Mouse (Mus musculus): ENCODE data around the gene Emg1. TPM values are rescaled to one million over a fixed set of nuclear protein-coding genes. Genes with fewer than 3 reads are reported as not detected.
A peak's percentile ranks its signal among the peaks of the same experiment; 100 is the strongest.

Emg1 gene
- polyA plus RNA-seq, 1 experiment from 2014 or later: 131 TPM

DNA sequence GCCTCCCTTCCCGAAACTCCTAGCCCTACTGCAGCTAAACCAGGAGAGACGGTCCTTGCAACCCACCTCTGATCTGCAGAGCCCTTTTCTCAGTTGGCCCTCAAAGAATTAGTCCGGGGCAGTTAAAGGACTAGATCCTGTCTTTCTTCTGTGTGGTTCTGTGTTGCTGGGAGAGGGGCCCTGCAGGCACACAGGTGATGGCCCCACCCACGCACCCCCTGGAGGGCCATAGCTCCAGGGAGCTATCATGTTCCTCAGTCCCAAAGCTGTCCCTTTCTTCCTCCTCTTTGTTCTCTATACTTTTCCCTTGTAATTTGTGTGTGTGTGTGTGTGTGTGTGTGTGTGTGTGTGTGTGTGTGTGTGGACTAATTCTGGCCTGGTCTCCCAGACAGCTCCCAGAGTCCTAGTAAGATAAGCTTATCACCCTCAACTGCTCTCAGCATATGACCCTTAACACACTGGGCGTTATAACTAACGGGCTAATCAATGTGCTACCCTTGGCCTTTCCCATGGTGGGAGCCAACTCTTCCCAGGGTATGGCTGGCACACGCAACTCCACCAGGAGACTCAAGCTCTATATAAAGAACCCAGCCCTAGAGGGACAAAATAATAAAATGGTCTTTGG is 7.5 kb upstream of the Emg1 start:
- H3K4me1 ChIP-seq: peaks cover 3% of the 10 kb centered on the region; the same call in 1 of the 2 replicates
- H3K9me3 ChIP-seq (replicated peaks): no peaks in the 10 kb centered on the region
- WGBS: 69% methylated on average over 7 of the region's 7 CpGs
- H3K9ac ChIP-seq: peak overlapping the region; percentile 27; the same call in 1 of the 2 replicates
- H3K36me3 ChIP-seq: peaks cover 34% of the 10 kb centered on the region
- 0 out of 2 replicates have a peak overlapping the region, but pooled peaks have one; percentile 8 for H3K4me2 ChIP-seq (replicated peaks)
- ATAC-seq (ENCODE audit: low FRiP score): no peak
- H3K27ac ChIP-seq: no peak overlapping the region
- no peak overlapping the region for H3K4me3 ChIP-seq
- no peaks in the 10 kb centered on the region for H3K27me3 ChIP-seq

GRCm38 (mm10) chr6:124718703-124719102 is 6.7 kb upstream of the Emg1 start:
- Histone ChIP-seq H3K9me3 (replicated peaks) (no peaks in the 10 kb centered on the region), H3K4me1 (peaks cover 7% of the 10 kb centered on the region), H3K4me3 (peak overlapping the region; percentile 15; the same call in 1 of the 2 replicates), H3K9ac (0 out of 2 replicates have a peak overlapping the region, but pooled peaks have one; percentile 27), H3K27me3 (no peaks in the 10 kb centered on the region), H3K4me2 (replicated peaks) (0 out of 2 replicates have a peak overlapping the region, but pooled peaks have one; percentile 8), H3K27ac (no peak overlapping the region), H3K36me3 (peaks cover 42% of the 10 kb centered on the region)
- ATAC-seq (ENCODE audit: low FRiP score): no peak
- WGBS: 61% methylated on average over 13 of the region's 16 CpGs

DNA sequence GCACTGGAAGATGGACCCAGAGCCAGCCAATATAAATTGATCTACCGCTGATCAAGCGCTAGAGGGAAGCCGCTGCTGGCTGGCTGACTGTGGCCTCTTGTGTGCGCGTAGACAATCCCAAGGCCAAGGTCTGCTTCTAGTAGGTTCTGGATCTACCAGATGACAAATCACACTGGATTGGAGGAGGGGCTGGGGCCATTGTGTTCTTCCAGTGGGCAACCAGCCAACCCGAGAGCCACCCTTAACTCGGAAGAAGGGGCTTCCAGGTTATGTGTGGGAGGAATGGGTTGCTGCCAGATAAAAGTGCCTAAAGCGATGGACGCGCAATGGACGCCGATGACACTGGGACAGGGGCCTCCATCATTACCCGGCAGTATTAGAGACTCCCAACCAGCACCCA is 6.0 kb upstream of the Emg1 start:
- Histone ChIP-seq H3K4me3 (peak overlapping the region; percentile 15), H3K4me1 (peaks cover 14% of the 10 kb centered on the region), H3K4me2 (replicated peaks) (no peak overlapping the region), H3K27me3 (no peaks in the 10 kb centered on the region), H3K9ac (no peak overlapping the region), H3K36me3 (peaks cover 42% of the 10 kb centered on the region), H3K27ac (no peak overlapping the region), H3K9me3 (replicated peaks) (no peaks in the 10 kb centered on the region)
- 79% methylated on average over 13 of the region's 13 CpGs for WGBS
- ATAC-seq (ENCODE audit: low FRiP score): no peak

DNA sequence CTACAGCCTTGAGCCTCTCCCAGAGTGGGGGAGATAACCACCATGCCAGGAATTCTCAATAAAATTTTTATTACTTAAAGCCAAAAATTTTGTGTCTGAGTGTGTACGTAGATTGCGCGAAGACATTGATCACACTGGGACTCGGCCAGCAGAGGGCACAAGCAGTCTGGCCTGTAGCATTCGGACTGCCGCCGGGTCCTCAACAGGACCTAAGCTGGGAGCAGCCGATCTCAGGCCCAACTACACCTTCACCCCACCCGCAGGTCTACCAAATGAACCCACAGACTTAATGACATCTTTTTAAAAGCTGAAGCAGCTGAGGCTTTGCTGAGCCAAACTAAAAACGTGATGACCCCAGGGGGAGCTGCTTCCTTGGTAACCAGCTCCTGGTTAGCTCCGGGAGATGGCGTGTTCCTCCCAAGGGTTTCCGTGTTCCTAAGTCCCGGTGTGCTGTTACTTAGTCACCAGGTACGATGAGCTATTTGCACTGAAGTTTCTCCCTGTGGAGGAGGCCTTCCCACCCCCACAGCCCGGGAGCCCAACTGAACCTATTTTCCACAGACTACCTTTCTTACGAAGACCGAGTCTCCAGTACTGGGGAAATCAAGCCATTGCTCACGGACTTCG is 5.0 kb upstream of the Emg1 start:
- Histone ChIP-seq H3K4me1 (peaks cover 17% of the 10 kb centered on the region), H3K36me3 (peaks cover 42% of the 10 kb centered on the region), H3K4me3 (no peak overlapping the region), H3K9me3 (replicated peaks) (no peaks in the 10 kb centered on the region), H3K27ac (no peak overlapping the region), H3K9ac (no peak overlapping the region), H3K27me3 (no peaks in the 10 kb centered on the region), H3K4me2 (replicated peaks) (no peak overlapping the region)
- no peak for ATAC-seq (ENCODE audit: low FRiP score)
- WGBS: 69% methylated on average over 20 of the region's 20 CpGs

DNA sequence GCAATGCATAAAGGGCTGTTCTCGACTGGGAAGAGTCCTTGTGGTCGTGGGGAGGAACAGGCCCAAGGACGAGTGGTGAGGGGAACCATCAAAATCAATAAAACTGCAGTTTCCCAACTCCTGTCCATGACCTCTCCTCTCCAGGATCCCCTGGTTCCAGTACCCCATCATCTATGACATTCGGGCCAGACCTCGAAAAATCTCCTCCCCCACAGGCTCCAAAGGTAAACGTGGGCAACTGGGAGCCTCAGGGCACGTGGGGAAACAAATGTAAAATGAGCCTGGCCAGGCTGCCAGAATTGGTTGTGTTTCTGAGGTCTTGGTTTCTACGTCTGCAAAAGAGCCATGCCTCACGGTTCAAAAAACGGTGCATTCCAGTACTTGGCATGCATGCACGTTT is 940 bp upstream of the Emg1 start:
- Histone ChIP-seq H3K9me3 (replicated peaks) (no peaks in the 10 kb centered on the region), H3K4me3 (peak overlapping the region; percentile 91), H3K27ac (no peak overlapping the region), H3K4me1 (peaks cover 30% of the 10 kb centered on the region), H3K27me3 (no peaks in the 10 kb centered on the region), H3K9ac (peak overlapping the region; percentile 92), H3K4me2 (replicated peaks) (peak overlapping the region; percentile 93), H3K36me3 (peaks cover 41% of the 10 kb centered on the region)
- no peak for ATAC-seq (ENCODE audit: low FRiP score)
- 19% methylated on average over 11 of the region's 11 CpGs for WGBS

DNA sequence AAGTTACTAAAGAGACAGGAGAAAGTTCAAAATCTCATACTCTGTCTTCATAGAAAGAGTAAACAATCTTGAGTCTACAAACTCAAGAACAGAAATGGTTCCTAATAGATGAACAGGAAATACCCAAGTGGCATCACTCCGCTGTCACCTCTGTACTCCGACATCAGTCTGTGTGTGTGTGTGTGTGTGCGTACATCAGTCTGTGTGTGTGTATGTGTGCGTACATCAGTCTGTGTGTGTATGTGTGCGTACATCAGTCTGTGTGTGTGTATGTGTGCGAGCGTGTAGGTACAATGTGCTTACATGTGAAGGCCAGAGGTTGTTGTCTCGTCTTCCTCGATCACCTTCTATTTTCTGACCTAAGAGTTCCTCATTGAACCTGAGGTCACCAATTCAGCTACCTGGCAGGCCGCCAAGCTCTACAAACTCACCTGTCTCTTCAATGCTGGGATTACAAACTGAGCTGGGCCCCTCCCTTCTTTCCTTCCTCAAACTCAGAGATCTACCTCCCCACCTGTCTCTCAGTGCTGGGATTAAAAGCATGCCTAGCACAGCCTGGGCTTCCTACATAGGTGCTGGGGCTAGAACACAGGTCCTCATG is 3.6 kb downstream of the Emg1 start:
- Histone ChIP-seq H3K9ac (no peak overlapping the region), H3K4me2 (replicated peaks) (no peak overlapping the region), H3K36me3 (peaks cover 33% of the 10 kb centered on the region), H3K9me3 (replicated peaks) (no peaks in the 10 kb centered on the region), H3K27me3 (no peaks in the 10 kb centered on the region), H3K4me1 (peaks cover 21% of the 10 kb centered on the region), H3K27ac (no peak overlapping the region), H3K4me3 (no peak overlapping the region)
- 95% methylated on average over 10 of the region's 10 CpGs for WGBS
- ATAC-seq (ENCODE audit: low FRiP score): no peak

DNA sequence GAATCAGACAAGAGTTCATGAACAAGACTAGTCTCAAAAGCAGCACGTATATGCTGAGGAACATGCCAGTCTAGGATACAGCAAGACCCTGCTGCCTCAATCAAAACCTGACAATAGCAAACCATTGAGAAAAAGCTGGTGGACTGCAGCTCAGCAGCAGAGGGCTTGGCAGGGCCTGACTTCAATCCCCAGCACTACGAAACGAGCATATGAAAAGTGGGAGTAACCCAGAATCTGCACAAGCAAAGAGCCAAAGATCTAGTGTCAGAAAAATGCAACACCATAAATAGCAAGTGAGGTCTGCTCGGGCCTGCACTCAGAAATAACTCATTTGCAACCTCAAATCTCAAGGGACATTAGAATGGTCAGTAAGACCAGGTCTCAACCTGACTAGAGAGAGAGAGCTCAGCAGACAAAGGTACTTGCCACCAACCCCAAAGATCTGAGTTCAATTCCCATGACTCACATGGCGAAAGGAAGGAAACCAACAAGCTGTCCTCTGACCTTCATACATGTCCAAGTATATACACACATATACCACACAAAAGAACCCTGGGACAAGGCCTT is 5.8 kb downstream of the Emg1 start:
- no peak overlapping the region for H3K4me2 ChIP-seq (replicated peaks)
- H3K27ac ChIP-seq: no peak overlapping the region
- H3K4me1 ChIP-seq: peaks cover 11% of the 10 kb centered on the region
- ATAC-seq (ENCODE audit: low FRiP score): no peak
- peaks cover 55% of the 10 kb centered on the region for H3K36me3 ChIP-seq
- H3K27me3 ChIP-seq: no peaks in the 10 kb centered on the region
- no peak overlapping the region for H3K4me3 ChIP-seq
- 94% methylated on average over 5 of the region's 5 CpGs for WGBS
- no peaks in the 10 kb centered on the region for H3K9me3 ChIP-seq (replicated peaks)
- H3K9ac ChIP-seq: no peak overlapping the region

DNA sequence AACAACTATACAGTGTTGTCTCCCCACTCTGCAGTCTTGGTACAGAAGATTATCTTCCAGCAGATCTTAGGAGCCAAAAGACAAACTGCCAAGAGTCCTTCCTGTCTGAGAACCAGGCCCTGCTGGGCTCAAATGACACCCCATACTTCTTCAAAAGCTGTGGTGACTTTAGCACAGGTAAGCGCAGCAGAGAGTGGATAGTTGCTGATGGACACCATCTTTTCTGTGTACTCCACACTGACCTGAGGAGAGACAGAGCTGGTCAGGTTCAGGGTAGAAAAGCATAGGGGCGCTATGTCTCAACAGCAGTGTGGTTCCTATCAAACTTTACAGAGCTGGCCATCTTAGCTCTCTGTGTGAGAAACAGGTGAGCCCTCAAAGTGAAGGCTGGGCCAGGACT is 7.6 kb downstream of the Emg1 start:
- no peaks in the 10 kb centered on the region for H3K9me3 ChIP-seq (replicated peaks)
- no peak overlapping the region for H3K9ac ChIP-seq
- no peak overlapping the region for H3K4me3 ChIP-seq
- H3K27me3 ChIP-seq: no peaks in the 10 kb centered on the region
- no peak overlapping the region for H3K4me2 ChIP-seq (replicated peaks)
- no peak for ATAC-seq (ENCODE audit: low FRiP score)
- no peak overlapping the region for H3K27ac ChIP-seq
- 92% methylated on average over 2 of the region's 2 CpGs for WGBS
- peaks cover 66% of the 10 kb centered on the region for H3K36me3 ChIP-seq
- no peaks in the 10 kb centered on the region for H3K4me1 ChIP-seq

DNA sequence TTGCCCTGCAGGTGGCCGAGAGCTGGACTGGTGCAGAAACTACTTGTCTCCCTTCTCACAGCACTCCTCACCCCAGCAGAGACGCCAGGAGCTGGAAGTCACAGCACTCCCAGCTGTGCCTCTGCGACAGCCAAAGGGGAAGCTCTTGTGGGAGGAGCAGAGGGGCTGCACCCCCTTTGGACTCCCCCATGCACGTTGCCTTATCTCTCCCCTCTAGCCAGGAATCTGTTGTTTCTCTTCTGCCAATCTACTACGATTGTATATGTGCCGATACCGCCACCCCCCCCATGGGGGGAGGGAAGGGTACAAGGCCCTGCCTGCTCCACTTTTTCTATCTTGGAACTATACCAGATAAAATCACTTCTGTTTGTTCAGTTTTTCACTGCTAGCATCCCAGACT is 8.2 kb downstream of the Emg1 start:
- ATAC-seq (ENCODE audit: low FRiP score): no peak
- H3K4me3 ChIP-seq: no peak overlapping the region
- no peak overlapping the region for H3K9ac ChIP-seq
- no peak overlapping the region for H3K27ac ChIP-seq
- 77% methylated on average over 7 of the region's 7 CpGs for WGBS
- H3K36me3 ChIP-seq: peaks cover 72% of the 10 kb centered on the region
- no peaks in the 10 kb centered on the region for H3K9me3 ChIP-seq (replicated peaks)
- no peaks in the 10 kb centered on the region for H3K4me1 ChIP-seq
- H3K27me3 ChIP-seq: no peaks in the 10 kb centered on the region
- no peak overlapping the region for H3K4me2 ChIP-seq (replicated peaks)

GRCm38 (mm10) chr6:124702784-124703103 is 9.2 kb downstream of the Emg1 start:
- no peak overlapping the region for H3K9ac ChIP-seq
- no peaks in the 10 kb centered on the region for H3K9me3 ChIP-seq (replicated peaks)
- H3K4me2 ChIP-seq (replicated peaks): no peak overlapping the region
- no peaks in the 10 kb centered on the region for H3K27me3 ChIP-seq
- H3K4me3 ChIP-seq: no peak overlapping the region
- H3K27ac ChIP-seq: no peak overlapping the region
- peaks cover 78% of the 10 kb centered on the region for H3K36me3 ChIP-seq
- no peaks in the 10 kb centered on the region for H3K4me1 ChIP-seq
- WGBS: 56% methylated on average over 3 of the region's 3 CpGs
- ATAC-seq (ENCODE audit: low FRiP score): peak; percentile 57; the same call in 1 of the 2 replicates

- no peak overlapping the region for H3K27ac ChIP-seq
- H3K27me3 ChIP-seq: no peaks in the 10 kb centered on the region
- no peaks in the 10 kb centered on the region for H3K4me1 ChIP-seq
- H3K9ac ChIP-seq: no peak overlapping the region
- H3K9me3 ChIP-seq (replicated peaks): no peaks in the 10 kb centered on the region
- peaks cover 75% of the 10 kb centered on the region for H3K36me3 ChIP-seq
- no peak overlapping the region for H3K4me3 ChIP-seq
- 95% methylated on average over 17 of the region's 17 CpGs for WGBS
- no peak overlapping the region for H3K4me2 ChIP-seq (replicated peaks)
- 0 out of 2 replicates have a peak, but pooled peaks have one; percentile 27 for ATAC-seq (ENCODE audit: low FRiP score)
These were observed 9.7 kb downstream of the Emg1 start for GRCm38 (mm10) chr6:124702102-124702783.

DNA sequence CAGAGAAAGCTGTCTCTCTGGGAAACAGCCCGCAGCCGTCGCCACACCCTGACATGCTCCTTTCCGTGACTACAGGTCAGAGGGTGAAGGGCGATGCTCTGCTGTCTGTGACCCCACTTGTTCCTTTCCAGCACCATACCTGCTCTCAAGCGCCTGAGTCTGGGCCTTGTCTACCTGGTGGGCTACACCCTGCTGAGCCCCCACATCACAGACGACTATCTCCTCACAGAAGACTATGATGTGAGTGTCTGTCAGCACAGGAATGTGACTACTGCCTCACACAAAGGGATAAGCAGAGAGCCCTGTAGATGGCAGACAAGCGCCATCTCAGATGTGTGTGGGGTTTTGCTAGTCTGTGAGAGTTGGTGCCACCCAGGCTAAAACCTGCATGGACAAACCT is 10.6 kb downstream of the Emg1 start:
- no peaks in the 10 kb centered on the region for H3K4me1 ChIP-seq
- no peak overlapping the region for H3K9ac ChIP-seq
- ATAC-seq (ENCODE audit: low FRiP score): no peak; the same call in 1 of the 2 replicates
- WGBS: 70% methylated on average over 8 of the region's 8 CpGs
- H3K27me3 ChIP-seq: no peaks in the 10 kb centered on the region
- no peak overlapping the region for H3K27ac ChIP-seq
- H3K4me3 ChIP-seq: no peak overlapping the region
- no peaks in the 10 kb centered on the region for H3K9me3 ChIP-seq (replicated peaks)
- no peak overlapping the region for H3K4me2 ChIP-seq (replicated peaks)
- H3K36me3 ChIP-seq: peaks cover 74% of the 10 kb centered on the region

Measured in hindbrain, embryonic 12.5 days (tissue).